Mouse (Mus musculus): ENCODE data around the gene Ppp1r11. TPM values are rescaled to one million over a fixed set of nuclear protein-coding genes. Genes with fewer than 3 reads are reported as not detected.

Ppp1r11 gene
- polyA plus RNA-seq, 1 experiment from 2014 or later: 98.4 TPM

DNA sequence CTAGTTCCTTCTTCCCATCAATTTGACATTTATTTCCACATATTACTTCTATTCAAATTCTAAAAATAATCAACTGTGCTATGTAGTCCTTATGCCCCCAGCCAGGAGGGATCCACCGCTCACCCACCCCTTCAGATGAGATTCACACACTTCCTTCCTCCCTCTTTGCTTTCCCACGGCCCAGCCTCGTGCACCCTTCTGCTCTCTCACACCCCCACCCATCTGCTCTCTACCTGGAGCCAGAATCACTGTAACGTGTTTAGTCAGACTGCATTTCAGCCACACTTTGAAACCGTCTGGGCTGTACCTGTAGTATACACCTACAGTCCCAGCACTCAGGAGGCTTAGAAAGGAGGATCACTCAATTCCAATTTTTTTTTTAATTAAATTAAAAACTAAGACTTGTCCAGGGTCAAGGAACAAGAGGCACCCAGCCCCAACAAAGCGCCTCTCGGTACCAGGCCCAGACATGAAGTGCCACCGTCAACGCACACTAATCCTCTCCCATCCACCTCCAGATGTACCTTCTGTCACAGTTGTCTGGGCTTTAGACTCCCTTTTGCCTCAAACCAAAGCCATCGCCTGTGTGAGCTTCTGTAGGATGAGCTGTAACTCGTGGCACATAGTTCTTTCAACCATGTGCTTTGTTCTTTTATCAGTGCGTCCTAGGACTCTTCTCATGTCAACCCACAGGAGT, 22.2 kb downstream of the Ppp1r11 start:
- peaks cover 0 to 4% of the 10 kb centered on the region in 2 experiments; a peak in 2 of 4 replicates for H3K4me1 ChIP-seq (ENCODE audit: control insufficient read depth in 2 of 2, insufficient read depth in 2 of 2, low read length in 2 of 2)
- H3K4me3 ChIP-seq (ENCODE audit: control insufficient read depth in 1 of 2, insufficient read depth in 1 of 2, low read depth in 1 of 2, low read length in 2 of 2): no peak overlapping the region
- no peaks in the 10 kb centered on the region for H3K36me3 ChIP-seq (ENCODE audit: control insufficient read depth, insufficient read depth, low read length)
- H3K27ac ChIP-seq (replicated peaks in 1 of 2; ENCODE audit: control insufficient read depth in 1 of 2, insufficient read depth in 1 of 2, low read depth in 2 of 2, low read length in 2 of 2): 0 out of 4 replicates have a peak overlapping the region, but pooled peaks of 1 of the 2 experiments have one; percentile 6
- H3K27me3 ChIP-seq (ENCODE audit: control insufficient read depth, insufficient read depth, low read length): 0 out of 2 replicates have a peak, but pooled peaks cover 4% of the 10 kb centered on the region
- WGBS: 69% methylated on average over 12 of the region's 12 CpGs
- H3K9me3 ChIP-seq (ENCODE audit: control insufficient read depth, low read length): no peaks in the 10 kb centered on the region
- no peak overlapping the region for H3K4me2 ChIP-seq (ENCODE audit: low read length)
- no peak overlapping the region for H3K9ac ChIP-seq (ENCODE audit: low read length)
- ATAC-seq (ENCODE audit: insufficient number of reproducible peaks, insufficient read depth, low FRiP score, low read depth): no peak

DNA sequence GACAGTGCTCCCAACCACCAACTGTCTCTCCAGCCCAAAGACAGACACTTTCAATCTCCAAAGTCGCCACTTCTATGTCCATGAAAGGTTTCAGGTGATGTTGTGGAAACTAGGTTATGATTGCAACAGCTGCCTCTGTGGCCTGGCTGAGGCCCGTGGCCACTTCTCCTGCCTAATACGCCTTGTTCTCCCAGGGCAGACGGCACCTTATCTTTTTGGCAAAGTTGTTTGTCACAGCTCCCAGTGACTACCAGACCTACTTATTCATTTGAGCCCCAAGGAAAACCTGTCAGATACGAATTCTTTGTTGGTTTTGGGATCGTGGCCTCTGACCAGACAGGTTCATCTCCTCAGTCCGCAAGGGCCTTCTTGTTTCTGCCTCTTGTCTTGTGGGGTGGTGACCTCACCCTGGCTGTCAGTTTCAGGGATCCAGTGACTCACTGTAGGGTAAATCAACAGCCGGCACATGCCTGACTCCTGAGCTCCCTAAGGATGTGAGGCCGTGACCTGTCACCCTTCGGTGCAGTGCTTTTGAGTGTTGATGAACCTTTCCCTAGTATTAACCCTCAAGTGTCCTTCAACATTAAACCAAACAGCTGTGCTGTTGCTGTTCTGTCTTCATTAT, 23.9 kb downstream of the Ppp1r11 start:
- no peaks in the 10 kb centered on the region for H3K36me3 ChIP-seq (ENCODE audit: control insufficient read depth, insufficient read depth, low read length)
- no peak overlapping the region for H3K4me3 ChIP-seq (ENCODE audit: control insufficient read depth in 1 of 2, insufficient read depth in 1 of 2, low read depth in 1 of 2, low read length in 2 of 2)
- H3K9me3 ChIP-seq (ENCODE audit: control insufficient read depth, low read length): no peaks in the 10 kb centered on the region
- H3K27me3 ChIP-seq (ENCODE audit: control insufficient read depth, insufficient read depth, low read length): no peaks in the 10 kb centered on the region
- no peak overlapping the region for H3K27ac ChIP-seq (replicated peaks in 1 of 2; ENCODE audit: control insufficient read depth in 1 of 2, insufficient read depth in 1 of 2, low read depth in 2 of 2, low read length in 2 of 2)
- no peak overlapping the region for H3K9ac ChIP-seq (ENCODE audit: low read length)
- WGBS: 26% methylated on average over 10 of the region's 10 CpGs
- H3K4me2 ChIP-seq (ENCODE audit: low read length): no peak overlapping the region
- peaks cover 0 to 4% of the 10 kb centered on the region in 2 experiments; a peak in 2 of 4 replicates for H3K4me1 ChIP-seq (ENCODE audit: control insufficient read depth in 2 of 2, insufficient read depth in 2 of 2, low read length in 2 of 2)
- no peak for ATAC-seq (ENCODE audit: insufficient number of reproducible peaks, insufficient read depth, low FRiP score, low read depth)

GRCm38 (mm10) chr17:36923491-36923890, 28.1 kb downstream of the Ppp1r11 start:
- Histone ChIP-seq H3K27me3 (ENCODE audit: control insufficient read depth, insufficient read depth, low read length) (no peaks in the 10 kb centered on the region), H3K4me2 (ENCODE audit: low read length) (no peak overlapping the region), H3K27ac (replicated peaks in 1 of 2; ENCODE audit: control insufficient read depth in 1 of 2, insufficient read depth in 1 of 2, low read depth in 2 of 2, low read length in 2 of 2) (no peak overlapping the region), H3K9ac (ENCODE audit: low read length) (no peak overlapping the region), H3K9me3 (ENCODE audit: control insufficient read depth, low read length) (no peaks in the 10 kb centered on the region), H3K4me3 (ENCODE audit: control insufficient read depth in 1 of 2, insufficient read depth in 1 of 2, low read depth in 1 of 2, low read length in 2 of 2) (no peak overlapping the region), H3K36me3 (ENCODE audit: control insufficient read depth, insufficient read depth, low read length) (no peaks in the 10 kb centered on the region), H3K4me1 (ENCODE audit: control insufficient read depth in 2 of 2, insufficient read depth in 2 of 2, low read length in 2 of 2) (no peaks in the 10 kb centered on the region)
- 46% methylated on average over 4 of the region's 4 CpGs for WGBS
- ATAC-seq (ENCODE audit: insufficient number of reproducible peaks, insufficient read depth, low FRiP score, low read depth): no peak

GRCm38 (mm10) chr17:36922715-36923114, 28.8 kb downstream of the Ppp1r11 start:
- Histone ChIP-seq H3K9ac (ENCODE audit: low read length) (no peak overlapping the region), H3K9me3 (ENCODE audit: control insufficient read depth, low read length) (no peaks in the 10 kb centered on the region), H3K4me2 (ENCODE audit: low read length) (no peak overlapping the region), H3K4me3 (ENCODE audit: control insufficient read depth in 1 of 2, insufficient read depth in 1 of 2, low read depth in 1 of 2, low read length in 2 of 2) (no peak overlapping the region), H3K36me3 (ENCODE audit: control insufficient read depth, insufficient read depth, low read length) (no peaks in the 10 kb centered on the region), H3K27me3 (ENCODE audit: control insufficient read depth, insufficient read depth, low read length) (no peaks in the 10 kb centered on the region), H3K4me1 (ENCODE audit: control insufficient read depth in 2 of 2, insufficient read depth in 2 of 2, low read length in 2 of 2) (no peaks in the 10 kb centered on the region), H3K27ac (replicated peaks in 1 of 2; ENCODE audit: control insufficient read depth in 1 of 2, insufficient read depth in 1 of 2, low read depth in 2 of 2, low read length in 2 of 2) (no peak overlapping the region)
- WGBS: 76% methylated on average over 4 of the region's 4 CpGs
- no peak for ATAC-seq (ENCODE audit: insufficient number of reproducible peaks, insufficient read depth, low FRiP score, low read depth)

DNA sequence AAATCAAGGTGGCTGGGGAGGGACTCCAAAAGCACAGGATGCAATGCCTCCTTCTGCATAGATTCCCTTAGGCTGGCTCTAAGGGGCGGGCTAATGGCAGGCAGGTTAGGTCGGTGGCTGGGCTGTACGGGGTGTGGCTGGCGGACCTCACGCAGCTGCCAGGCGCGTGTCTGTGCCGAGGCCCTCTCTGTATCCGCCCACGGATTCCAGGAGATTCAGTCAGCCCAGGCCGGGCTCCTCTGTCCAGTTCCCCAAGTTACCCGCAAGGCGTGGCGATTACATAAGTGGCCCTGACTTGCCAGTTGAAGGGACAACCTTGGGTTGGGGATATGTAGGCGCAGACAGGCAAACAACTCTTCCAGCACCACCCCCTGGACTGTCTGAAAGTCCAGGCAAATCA, 31.3 kb downstream of the Ppp1r11 start:
- Histone ChIP-seq H3K9ac (ENCODE audit: low read length) (no peak overlapping the region), H3K4me2 (ENCODE audit: low read length) (no peak overlapping the region), H3K36me3 (ENCODE audit: control insufficient read depth, insufficient read depth, low read length) (no peaks in the 10 kb centered on the region), H3K27ac (replicated peaks in 1 of 2; ENCODE audit: control insufficient read depth in 1 of 2, insufficient read depth in 1 of 2, low read depth in 2 of 2, low read length in 2 of 2) (no peak overlapping the region), H3K4me3 (ENCODE audit: control insufficient read depth in 1 of 2, insufficient read depth in 1 of 2, low read depth in 1 of 2, low read length in 2 of 2) (no peak overlapping the region), H3K9me3 (ENCODE audit: control insufficient read depth, low read length) (no peaks in the 10 kb centered on the region), H3K27me3 (ENCODE audit: control insufficient read depth, insufficient read depth, low read length) (no peaks in the 10 kb centered on the region), H3K4me1 (ENCODE audit: control insufficient read depth in 2 of 2, insufficient read depth in 2 of 2, low read length in 2 of 2) (no peaks in the 10 kb centered on the region)
- WGBS: 38% methylated on average over 15 of the region's 15 CpGs
- no peak for ATAC-seq (ENCODE audit: insufficient number of reproducible peaks, insufficient read depth, low FRiP score, low read depth)

DNA sequence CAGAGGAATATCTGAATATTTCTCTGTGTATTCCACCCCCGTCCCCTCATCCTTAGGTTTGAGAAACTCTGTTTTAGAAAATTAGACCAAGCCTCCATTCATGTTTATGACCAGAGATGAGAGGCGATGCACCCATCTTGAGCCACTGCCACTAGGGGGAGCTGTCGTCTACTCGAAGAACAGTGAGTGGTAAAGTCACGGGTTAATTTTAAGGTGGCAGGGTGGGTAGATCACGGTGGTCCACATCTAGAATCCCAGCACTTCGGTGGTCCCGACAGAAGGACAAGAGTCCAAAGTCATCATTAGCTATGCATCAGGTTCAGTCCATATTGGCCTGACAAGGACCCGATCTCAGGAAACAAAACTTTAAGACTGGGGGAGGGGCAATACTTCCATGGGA, 36.5 kb downstream of the Ppp1r11 start:
- 12% methylated on average over 9 of the region's 9 CpGs for WGBS
- no peak overlapping the region for H3K4me3 ChIP-seq (ENCODE audit: control insufficient read depth in 1 of 2, insufficient read depth in 1 of 2, low read depth in 1 of 2, low read length in 2 of 2)
- peaks cover 6% of the 10 kb centered on the region; the same call in 1 of the 2 replicates for H3K27me3 ChIP-seq (ENCODE audit: control insufficient read depth, insufficient read depth, low read length)
- H3K9ac ChIP-seq (ENCODE audit: low read length): no peak overlapping the region
- H3K9me3 ChIP-seq (ENCODE audit: control insufficient read depth, low read length): no peaks in the 10 kb centered on the region
- no peak for ATAC-seq (ENCODE audit: insufficient number of reproducible peaks, insufficient read depth, low FRiP score, low read depth)
- H3K27ac ChIP-seq (replicated peaks in 1 of 2; ENCODE audit: control insufficient read depth in 1 of 2, insufficient read depth in 1 of 2, low read depth in 2 of 2, low read length in 2 of 2): no peak overlapping the region
- H3K4me2 ChIP-seq (ENCODE audit: low read length): no peak overlapping the region
- H3K4me1 ChIP-seq (ENCODE audit: control insufficient read depth in 2 of 2, insufficient read depth in 2 of 2, low read length in 2 of 2): no peaks in the 10 kb centered on the region
- H3K36me3 ChIP-seq (ENCODE audit: control insufficient read depth, insufficient read depth, low read length): no peaks in the 10 kb centered on the region

DNA sequence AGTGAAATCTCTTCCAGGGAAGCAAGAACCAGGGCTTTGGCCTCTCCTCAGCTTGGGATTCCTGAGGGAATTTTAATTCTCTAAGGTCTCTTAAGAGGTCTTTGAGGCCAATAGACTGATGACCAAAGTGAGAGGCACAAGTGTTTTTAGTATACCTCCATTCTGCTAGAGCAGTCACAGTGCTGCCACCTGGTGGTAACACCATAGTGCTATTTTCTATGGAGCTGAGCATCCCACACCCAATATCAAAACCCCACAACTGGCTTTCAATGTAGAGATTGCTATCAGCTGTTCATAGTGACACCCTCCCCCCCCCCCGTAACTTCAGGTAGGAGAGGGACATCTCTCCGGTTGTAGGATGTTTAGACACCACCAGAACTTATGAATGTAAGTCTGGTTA, 37.4 kb downstream of the Ppp1r11 start:
- Histone ChIP-seq H3K4me3 (ENCODE audit: control insufficient read depth in 1 of 2, insufficient read depth in 1 of 2, low read depth in 1 of 2, low read length in 2 of 2) (no peak overlapping the region), H3K27me3 (ENCODE audit: control insufficient read depth, insufficient read depth, low read length) (peaks cover 9% of the 10 kb centered on the region; the same call in 1 of the 2 replicates), H3K9me3 (ENCODE audit: control insufficient read depth, low read length) (no peaks in the 10 kb centered on the region), H3K36me3 (ENCODE audit: control insufficient read depth, insufficient read depth, low read length) (no peaks in the 10 kb centered on the region), H3K9ac (ENCODE audit: low read length) (no peak overlapping the region), H3K27ac (replicated peaks in 1 of 2; ENCODE audit: control insufficient read depth in 1 of 2, insufficient read depth in 1 of 2, low read depth in 2 of 2, low read length in 2 of 2) (no peak overlapping the region), H3K4me2 (ENCODE audit: low read length) (no peak overlapping the region), H3K4me1 (ENCODE audit: control insufficient read depth in 2 of 2, insufficient read depth in 2 of 2, low read length in 2 of 2) (no peaks in the 10 kb centered on the region)
- no peak for ATAC-seq (ENCODE audit: insufficient number of reproducible peaks, insufficient read depth, low FRiP score, low read depth)
- WGBS: 19% methylated on average over 2 of the region's 2 CpGs

Data from heart, embryonic 14.5 days (tissue).